Mouse (Mus musculus) layer of hippocampus, postnatal 36 days (tissue): Measurements from ENCODE around the gene Tmeff2. TPM values are rescaled to one million over a fixed set of nuclear protein-coding genes. Genes with fewer than 3 reads are reported as not detected.

Experiments used
- DNase-seq, 2 experiments: peaks; one replicate each; pipeline ENCODE4 v3.0.0; 2022
- microRNA-seq, 2 experiments: library from miRNA; unstranded; fragments of <30 nt; microRNA quantifications; one replicate each; pipeline ENCODE4 v1.2.0; 2021
- total RNA-seq, 2 experiments: library from RNA; stranded (reverse); gene quantifications; 2 replicates each; pipeline ENCODE4 v1.2.3; 2021

The Tmeff2 gene
- total RNA-seq, 2 experiments from 2014 or later = 58.6 to 63.5 TPM

DNA sequence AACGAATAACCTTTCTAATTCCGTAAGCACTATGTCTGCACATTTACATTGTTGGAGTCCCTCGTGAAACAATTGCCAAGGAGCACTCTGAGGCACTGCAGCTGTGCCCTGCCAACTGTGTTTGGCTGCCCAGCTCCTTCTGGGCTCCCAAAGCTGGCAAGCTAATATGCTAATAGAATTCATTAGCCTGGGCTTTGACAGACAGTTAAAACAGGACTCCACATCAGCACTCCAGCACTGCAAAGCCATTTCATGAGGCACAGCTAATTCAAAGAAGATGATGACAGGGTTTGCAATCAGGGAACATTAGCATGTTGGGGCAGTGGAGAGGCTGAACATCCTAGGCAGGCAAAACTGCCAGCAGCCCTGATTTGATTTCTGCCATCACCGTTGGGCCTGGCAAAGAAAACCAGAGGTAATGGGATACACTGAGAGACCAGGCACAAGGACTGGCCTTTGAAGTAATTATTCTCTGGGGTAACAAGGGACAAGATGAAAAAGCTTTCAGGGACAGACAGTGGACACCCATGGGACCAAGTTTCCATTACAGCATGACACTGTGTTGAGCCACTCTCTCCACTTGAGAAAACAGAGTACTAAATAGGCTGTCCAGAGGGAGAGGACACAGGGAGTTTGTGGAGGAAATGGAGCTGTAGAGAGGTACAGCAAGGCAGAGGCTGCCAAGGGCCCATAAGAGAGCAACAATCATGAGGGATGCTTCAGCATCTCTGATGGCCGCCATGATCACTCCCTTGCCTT is 316.0 kb downstream of the Tmeff2 start:
- DNase-seq = peak; percentile 21 to 32

DNA sequence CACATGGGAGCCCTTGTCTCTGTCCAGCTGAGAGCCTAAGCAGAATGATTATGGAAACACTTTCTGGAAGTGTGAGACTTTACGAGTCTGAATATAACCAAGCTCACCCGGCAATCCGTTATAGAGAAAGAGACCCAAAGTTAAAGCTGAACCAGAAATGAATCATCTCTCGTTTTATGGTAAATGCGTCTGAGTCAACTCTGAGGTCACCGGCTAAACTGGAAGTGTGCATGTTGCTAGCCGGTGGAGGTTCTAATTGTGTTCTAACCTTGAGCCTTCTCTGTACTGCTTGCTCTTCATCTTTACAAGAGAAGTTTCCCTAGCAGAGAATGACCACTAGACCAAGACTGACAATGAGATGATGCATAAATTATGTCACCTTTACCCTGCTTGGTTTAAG is 316.8 kb downstream of the Tmeff2 start:
- DNase-seq = no peak

DNA sequence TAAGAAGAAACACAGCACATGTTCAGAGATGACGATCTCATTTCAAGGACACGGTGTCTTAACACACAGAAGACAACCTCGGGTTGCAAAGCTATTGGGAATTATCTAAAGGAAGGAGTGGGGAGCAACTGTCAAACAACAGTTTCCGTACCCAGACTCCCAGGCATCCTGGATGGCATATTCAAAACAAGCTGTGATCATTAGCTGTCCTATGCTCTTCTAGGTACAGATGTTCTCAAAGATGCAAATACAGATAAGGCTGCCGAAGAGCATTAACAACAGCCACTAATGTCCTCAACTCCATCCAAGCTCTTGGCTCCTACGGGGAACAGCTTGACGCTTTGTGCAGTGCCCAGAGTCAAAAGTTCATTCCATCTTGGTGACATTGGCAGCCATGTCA is 324.7 kb downstream of the Tmeff2 start:
- no peak for DNase-seq

Small RNA genes lying within 50 kb of the gene (microRNA-seq; reads per million reads assigned to microRNA genes)
- gene Gm25736 = 0 reads per million in 2 experiments
